Mouse (Mus musculus) kidney, adult 2 months (tissue): ENCODE measurements around the gene Phrf1.

Source experiments
- CTCF ChIP-seq: fragments of 200-500 bp; conservative IDR thresholded peaks from 2 replicates; pipeline ENCODE4 v1.5.1; 2011; ENCODE audit warnings: low read depth, mild to moderate bottlenecking, control low read depth, low read length, moderate library complexity, mixed read lengths; ENCODE audit not compliant: insufficient read depth, insufficient read length
- POLR2A ChIP-seq: fragments of 200-500 bp; IDR thresholded peaks from one replicate; pipeline ENCODE4 v1.6.1; 2011; ENCODE audit warnings: low read depth, low read length, control low read depth

- TF ChIP-seq POLR2A (no peak), CTCF (no peak)
These were observed 24.0 kb upstream of the Phrf1 start for GRCm38 (mm10) chr7:141204546-141204945.
